Mouse (Mus musculus) kidney, postnatal 10 days (tissue): ENCODE data around the gene Rsrc1.
A peak's percentile ranks its signal among the peaks of the same experiment; 100 is the strongest.
"Not testable (repeated sequence)": the region's sequence is repeated elsewhere in the genome, so short reads cannot be mapped to it uniquely, and the experiment has no call there.

ENCODE experiments used
- DNase-seq: peaks from one replicate; pipeline ENCODE4 v3.0.0; 2021; ENCODE audit warnings: mixed read lengths

Gene Rsrc1

DNA sequence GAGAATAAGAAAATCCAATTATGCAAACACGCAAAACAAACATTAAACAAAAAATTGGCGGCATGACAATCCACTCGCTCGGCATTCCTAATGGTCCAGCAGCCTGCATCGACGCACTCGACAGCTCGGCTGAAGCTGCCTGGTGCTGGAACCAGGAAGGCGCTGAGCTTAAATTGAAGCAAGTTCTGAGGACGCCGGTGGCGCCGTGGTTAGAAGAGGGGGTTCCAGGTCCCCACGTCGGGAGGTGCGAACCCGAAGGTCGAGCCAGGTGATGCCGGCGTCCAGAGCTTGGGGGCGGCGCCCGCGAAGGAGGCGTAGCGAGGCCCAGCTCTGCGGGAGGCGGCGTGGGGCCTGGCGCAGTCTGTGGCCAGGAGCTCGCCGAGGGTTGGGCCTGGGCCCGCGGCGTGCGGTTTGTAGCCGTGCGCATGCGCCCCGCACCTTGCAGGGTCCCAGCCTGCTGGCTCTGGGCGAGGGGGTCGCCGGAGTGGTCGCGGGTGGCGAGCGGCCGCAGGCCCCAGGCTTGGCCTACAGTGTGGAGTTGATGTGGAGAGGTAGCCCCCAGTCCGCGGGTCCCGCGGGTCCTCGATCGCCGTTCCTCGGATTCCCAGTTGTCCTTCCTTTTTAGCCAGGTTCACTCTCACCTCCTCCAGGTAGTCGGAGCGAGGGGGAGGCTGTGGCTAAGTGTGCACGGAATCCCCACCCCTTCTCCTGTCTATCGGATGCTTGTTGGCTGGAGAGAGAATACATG lies 4.5 kb downstream of the Rsrc1 start:
- peak; percentile 87 for DNase-seq

GRCm38 (mm10) chr3:66986287-66986560 lies 5.0 kb downstream of the Rsrc1 start:
- no peak for DNase-seq

DNA sequence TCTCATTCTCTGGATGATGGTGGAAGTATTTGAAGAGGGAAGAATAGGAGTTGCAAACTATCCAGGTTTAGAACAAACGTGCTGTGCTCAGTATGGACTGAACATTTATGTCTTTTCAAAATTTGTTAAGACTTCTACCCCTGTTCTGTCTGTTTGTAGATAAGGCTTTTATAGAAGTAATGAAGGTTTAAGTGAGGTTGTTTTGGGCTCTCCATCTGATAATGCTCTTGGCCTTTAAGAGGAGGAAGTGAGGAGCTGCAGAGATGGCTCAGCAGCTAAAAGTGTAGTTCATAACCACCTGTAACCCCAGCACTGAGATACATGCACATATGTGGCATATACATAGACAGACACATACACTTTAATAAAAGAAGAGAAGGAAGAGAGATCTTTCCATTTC lies 15.6 kb downstream of the Rsrc1 start:
- DNase-seq, result no peak

GRCm38 (mm10) chr3:67036387-67037062 lies 55.3 kb downstream of the Rsrc1 start:
- no peak for DNase-seq

DNA sequence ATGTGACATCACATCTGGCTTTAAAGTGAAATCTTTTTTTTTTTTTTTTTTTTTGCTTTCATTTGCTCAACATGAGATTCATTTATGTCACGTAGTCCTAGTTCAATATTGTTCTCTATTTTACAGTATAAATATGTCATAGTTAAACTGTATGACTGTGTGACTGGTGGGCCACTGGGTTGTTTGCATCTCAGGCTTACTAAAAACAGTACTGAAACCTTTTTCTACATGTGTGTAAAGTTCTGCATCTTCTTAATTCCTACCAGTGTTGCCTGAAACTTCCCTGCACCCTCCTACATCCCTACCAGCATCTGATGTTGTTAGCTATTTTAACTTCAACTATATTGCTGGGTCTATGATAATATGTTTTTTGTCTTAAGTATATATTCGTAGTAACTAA lies 78.6 kb downstream of the Rsrc1 start:
- no peak for DNase-seq

DNA sequence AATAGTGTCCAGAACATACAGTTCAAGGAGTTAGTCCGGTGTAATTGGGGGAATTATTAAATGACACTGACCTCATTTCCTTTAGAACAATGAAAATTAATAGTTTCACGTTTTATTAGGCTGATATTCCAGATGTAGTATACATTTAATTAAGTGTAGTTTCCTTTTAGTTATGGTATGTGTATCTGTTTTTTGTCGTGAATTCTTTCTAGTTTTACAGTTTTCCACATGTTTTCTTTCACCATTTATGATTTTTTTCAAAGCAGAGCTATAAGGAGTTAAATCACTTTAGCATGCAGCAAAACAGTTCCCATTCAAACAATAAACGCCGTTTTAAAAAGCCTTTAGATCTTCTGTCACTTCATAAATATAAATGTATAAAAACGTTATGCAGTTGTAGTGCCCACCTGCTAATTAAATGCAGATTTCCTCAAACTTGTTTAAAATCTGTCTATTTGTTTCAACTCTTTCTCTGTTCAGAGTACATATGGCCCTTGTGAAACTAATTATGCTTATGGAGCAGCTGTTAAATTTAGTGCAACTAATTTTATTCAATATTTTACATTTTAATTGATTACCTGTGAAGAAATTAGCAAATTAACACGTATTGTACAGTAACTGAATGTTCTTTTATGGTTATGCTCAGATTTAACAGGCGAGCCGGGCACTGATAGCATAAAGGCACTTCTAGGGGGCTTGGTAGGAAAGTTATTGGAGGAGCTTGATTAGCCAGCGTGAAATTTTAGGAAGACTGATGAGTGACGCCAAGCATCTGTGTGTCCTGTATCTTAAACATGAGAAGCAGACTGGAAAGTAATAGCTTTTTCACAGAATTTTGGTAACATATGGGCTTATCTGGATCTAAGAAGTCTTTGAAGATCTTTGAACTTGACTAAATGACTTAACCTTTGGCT lies 89.6 kb downstream of the Rsrc1 start:
- no peak for DNase-seq

DNA sequence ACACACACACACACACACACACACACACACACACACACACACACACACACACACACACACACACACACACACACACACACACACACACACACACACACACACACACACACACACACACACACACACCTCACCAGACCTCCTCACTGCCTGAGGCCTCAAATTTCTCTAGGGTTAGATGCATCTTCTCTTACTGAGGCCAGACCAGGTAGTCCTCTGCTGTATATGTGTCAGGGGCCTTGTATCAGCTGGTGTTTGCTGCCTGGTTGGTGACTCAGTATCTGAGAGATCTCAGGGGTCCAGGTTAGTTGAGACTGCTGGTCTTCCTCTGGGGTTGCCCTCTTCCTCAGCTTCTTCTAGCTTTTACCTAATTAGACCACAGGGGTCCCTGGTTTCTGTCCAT lies 92.5 kb downstream of the Rsrc1 start:
- not testable (repeated sequence) for DNase-seq

GRCm38 (mm10) chr3:67075484-67075883 lies 94.3 kb downstream of the Rsrc1 start:
- DNase-seq, result no peak

GRCm38 (mm10) chr3:67084742-67085141 lies 103.6 kb downstream of the Rsrc1 start:
- no peak for DNase-seq

DNA sequence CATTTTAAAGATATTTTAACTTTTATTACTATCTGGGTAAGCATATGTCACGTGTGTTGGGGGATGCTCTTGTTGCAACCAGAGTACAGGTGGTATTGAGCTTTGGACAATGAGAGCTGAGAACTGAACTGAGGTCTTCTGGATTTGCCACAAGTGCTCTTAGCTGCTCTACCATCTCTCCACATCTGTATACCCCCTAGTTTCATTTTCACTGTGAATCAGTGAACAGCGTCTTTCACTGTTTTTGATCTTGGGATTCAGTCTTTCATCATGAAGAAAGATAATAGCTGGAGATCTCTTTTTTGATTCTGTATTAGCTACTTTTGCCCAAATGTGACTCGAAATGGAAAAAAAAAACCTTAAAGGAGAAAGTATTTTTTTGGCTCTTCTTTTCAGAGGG lies 127.2 kb downstream of the Rsrc1 start:
- DNase-seq, result no peak

GRCm38 (mm10) chr3:67116317-67116716 lies 135.1 kb downstream of the Rsrc1 start:
- DNase-seq, result no peak

GRCm38 (mm10) chr3:67132521-67132920 lies 151.3 kb downstream of the Rsrc1 start:
- DNase-seq, result no peak

DNA sequence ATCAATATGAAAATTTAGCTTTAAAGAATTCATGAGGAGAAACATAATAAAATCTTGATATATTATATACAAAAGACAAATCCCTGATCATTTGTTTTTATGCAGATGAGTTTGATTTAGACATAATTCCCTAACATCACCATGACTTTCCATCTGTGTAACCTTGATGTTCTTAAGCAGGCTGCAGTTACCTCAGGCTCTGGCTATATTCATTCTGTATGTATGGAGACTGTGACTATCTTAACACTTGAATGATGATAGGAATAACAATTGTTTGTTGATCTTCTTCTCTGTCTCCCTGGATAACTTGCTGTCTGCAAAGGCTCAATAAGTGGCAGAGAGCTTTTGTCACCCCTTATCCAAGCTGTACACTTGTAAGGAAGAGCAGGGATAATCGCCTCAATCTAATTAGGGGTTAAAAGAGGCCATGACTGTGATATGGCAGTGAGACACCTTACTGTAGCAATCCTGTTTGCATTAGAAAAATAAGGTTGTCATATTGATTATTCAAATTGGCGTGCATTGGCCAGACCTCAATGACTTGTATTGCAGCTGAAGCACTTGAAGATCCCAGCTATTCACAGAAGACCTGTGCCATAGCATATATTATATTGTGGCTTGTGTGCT lies 154.7 kb downstream of the Rsrc1 start:
- no peak for DNase-seq

DNA sequence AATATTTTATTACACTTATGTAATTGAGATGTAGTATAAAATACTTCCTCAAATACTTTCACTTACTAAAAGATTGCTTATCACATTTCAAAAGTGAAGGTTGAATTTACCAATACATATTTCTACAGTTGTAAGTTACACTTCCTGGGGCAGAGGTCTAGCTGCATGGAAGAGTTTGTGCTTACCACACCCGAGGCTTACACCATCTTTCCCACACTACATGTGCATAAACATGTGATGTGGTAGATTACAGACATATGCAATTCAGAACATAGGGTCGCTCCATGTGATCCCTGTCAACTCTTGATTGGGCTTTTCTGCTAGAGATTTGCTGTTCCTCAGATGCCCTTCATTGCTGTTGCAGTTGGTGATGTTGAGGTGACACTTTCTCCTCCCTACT lies 163.8 kb downstream of the Rsrc1 start:
- no peak for DNase-seq

- DNase-seq, result no peak
Observed at GRCm38 (mm10) chr3:67146280-67146679, 165.1 kb downstream of the Rsrc1 start.

DNA sequence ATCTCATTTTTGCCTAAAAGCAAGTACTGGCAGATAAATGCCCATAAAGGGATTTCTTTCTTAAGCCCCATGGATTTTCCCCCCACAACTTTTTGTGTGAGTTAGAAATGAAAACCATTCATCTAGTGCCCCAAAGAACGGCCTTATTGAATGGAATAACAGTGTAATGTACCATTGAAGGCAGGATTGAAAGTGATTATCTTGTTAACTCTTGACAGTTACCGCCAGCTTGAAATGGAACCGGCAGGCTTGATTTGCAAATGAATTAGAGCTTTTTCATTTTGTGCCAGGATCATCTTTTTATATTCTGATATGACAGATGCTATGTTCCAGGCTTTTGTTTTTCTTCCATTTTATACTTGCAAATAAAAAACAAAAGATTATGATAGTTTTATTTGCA lies 166.1 kb downstream of the Rsrc1 start:
- DNase-seq, result no peak

DNA sequence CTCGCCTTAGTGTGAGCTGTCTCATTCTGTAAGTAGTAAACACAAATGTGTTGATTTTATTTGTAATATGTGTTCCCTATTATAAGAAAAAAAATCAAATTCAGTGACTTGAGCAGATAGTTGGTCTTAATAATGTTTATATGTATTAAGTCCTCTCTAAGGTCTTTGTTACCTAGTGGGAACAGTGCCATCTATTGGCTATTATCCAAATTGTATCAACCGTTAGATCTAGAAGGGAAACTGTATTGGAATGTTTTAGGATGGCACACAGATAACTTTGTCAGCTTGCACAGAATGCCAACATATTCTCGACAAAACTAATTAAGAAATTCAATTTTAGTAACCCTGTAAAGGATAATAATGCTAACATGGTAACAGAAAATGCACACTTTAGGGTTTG lies 216.0 kb downstream of the Rsrc1 start:
- DNase-seq, result no peak

DNA sequence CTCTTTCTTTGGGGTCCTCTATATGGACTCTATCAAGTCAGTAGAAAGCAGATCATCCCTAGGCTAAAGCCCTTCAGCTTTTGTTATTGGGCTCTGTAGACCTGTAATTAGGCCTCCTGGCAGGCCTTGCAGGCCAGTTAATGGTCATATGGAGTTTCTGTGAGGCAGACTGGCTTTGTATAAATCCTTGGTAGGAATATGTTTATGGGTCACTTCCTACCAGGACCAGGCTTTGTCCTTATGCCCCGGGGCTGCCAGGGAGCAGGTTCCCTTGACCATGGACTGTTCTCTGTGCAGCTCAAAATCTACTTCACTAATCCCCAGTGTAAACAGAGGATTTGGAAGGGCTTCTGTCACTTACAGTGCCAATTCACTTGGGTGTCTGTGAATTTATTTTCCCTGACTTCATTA lies 231.9 kb downstream of the Rsrc1 start:
- DNase-seq, result no peak

DNA sequence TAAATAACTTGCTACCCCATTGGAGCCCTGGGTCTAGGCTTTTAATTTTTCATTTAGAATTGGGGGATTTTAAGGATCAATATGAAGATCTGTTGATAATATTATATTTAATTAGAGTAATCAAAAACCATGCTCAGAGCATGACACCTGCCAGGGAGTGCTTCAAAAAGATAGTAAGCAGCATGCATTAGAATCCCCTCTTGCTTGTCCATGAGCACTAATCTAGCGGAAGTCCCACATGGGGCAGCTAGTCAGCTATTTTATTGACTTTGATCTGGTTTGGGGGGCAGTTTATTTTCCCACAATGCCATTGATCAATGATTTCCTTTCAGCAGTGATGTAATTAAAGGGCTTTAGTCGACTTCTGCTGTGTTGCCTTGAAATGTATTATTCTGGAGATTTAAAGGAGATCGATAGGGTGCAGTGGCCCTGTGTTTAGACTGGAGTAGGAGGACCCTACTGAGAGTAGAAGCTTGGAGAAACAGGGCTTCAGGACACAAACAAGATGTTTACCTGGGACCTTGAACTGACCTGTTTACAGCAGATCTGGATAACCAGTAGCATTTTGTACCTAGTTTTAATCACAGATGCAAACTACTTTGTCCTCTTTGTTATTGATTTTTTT lies 251.5 kb downstream of the Rsrc1 start:
- DNase-seq, result no peak

DNA sequence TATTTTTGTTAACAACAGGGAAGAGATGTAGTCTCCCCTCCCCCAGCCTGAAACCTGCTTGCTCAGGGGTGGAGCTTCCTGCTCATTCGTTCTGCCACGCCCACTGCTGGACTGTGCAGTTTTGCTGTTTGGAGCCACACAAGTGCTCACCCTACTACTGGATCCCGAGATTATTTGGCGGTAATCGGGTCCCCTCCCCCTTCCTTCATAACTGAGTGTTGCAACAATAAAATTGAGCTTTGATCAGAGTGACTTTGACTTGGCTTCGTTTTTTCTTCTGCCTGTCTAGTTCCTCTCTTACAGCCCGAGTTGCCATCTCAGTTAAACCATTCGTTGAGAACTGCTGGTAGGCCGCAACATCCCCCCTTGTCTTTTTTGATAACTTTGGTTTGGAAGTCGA lies 261.3 kb downstream of the Rsrc1 start:
- DNase-seq, result not testable (repeated sequence)

DNA sequence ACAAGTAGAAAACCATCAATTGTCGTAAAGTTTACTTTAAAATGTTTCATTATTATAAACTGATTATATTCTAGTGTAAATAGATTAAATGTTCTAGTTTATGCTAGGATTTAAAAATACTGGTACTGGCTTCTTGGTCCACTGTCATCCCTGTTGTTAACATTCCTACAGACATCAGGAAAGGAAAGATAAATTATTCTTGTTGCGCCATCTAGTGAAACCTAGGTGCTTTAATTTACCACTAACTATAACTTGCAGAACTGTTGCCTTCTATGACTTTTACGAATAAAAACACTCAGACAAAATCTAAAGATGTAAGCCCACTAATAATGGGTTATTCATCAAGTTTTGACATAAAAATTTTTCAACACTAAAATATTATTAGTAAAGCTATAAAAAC lies 286.3 kb downstream of the Rsrc1 start:
- no peak for DNase-seq

- no peak for DNase-seq
Observed at GRCm38 (mm10) chr3:67279781-67280180, 298.6 kb downstream of the Rsrc1 start.

DNA sequence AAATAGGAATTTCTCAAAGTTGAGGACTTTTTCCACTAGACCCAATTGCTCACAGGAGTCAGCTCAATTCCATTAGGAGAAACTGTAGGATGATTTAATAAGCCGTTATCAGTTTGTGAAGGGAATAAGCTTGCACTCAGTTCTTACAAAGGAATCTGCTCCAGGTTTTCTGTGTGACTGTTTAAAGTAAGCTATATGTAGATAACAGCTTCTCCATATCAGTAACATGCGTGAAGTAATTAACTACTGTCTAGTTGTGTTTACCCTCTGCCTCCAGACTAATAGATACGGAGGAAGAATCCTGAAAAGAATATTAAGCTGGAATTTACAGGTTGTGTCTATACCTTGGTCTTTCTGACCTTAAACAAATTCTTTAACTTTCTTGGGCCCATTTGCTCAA lies 299.1 kb downstream of the Rsrc1 start:
- no peak for DNase-seq
